Mouse (Mus musculus) G1E (cell line): ENCODE data around the gene Fstl4. TPM values are rescaled to one million over a fixed set of nuclear protein-coding genes. Genes with fewer than 3 reads are reported as not detected.

Source experiments
- ATAC-seq: 2 replicates; pipeline ENCODE4 v1.8.0; 2016; ENCODE audit warnings: mild to moderate bottlenecking; ENCODE audit not compliant: insufficient number of reproducible peaks, poor library complexity, low FRiP score, severe bottlenecking; ENCODE audit errors: extremely low read depth
- DNase-seq: peaks from one replicate; pipeline ENCODE4 v3.0.0; 2012; ENCODE audit warnings: low spot score
- H3K27me3 ChIP-seq: 2 replicates; pipeline ENCODE4 v1.6.1; 2012; ENCODE audit warnings: mild to moderate bottlenecking, low read length, inconsistent platforms; ENCODE audit not compliant: insufficient read depth
- H3K36me3 ChIP-seq: replicated peaks from 2 replicates; pipeline ENCODE3; 2012; ENCODE audit warnings: mild to moderate bottlenecking, inconsistent platforms
- H3K4me1 ChIP-seq: 2 replicates; pipeline ENCODE4 v1.6.1; 2012; ENCODE audit warnings: low read depth, low read length, inconsistent platforms, mixed read lengths; ENCODE audit not compliant: insufficient read depth
- H3K4me3 ChIP-seq: 2 replicates; pipeline ENCODE4 v1.5.1; 2012; ENCODE audit warnings: low read depth, mild to moderate bottlenecking, inconsistent platforms, low read length, moderate library complexity, mixed read lengths
- H3K9me3 ChIP-seq: replicated peaks from 2 replicates; pipeline ENCODE4 v1.6.1; 2012; ENCODE audit warnings: inconsistent platforms
- CTCF ChIP-seq: IDR thresholded peaks from 2 replicates; pipeline ENCODE4 v1.5.1; 2012; ENCODE audit warnings: low read depth, low read length, inconsistent platforms, mixed read lengths
- GATA1 ChIP-seq: IDR thresholded peaks from 2 replicates; pipeline ENCODE4 v1.6.1; 2012; ENCODE audit warnings: borderline replicate concordance, low read length, inconsistent platforms, mixed read lengths
- GATA2 ChIP-seq: IDR thresholded peaks from 2 replicates; pipeline ENCODE4 v1.6.1; 2012; ENCODE audit warnings: low read depth, low read length, inconsistent platforms, borderline replicate concordance
- POLR2AphosphoS5 ChIP-seq: IDR thresholded peaks from 2 replicates; pipeline ENCODE4 v1.6.1; 2012; ENCODE audit warnings: low read depth, low read length, inconsistent platforms; ENCODE audit not compliant: insufficient replicate concordance
- TAL1 ChIP-seq: conservative IDR thresholded peaks from 2 replicates; pipeline ENCODE4 v1.6.1; 2012; ENCODE audit warnings: low read depth, low read length, inconsistent platforms, mixed read lengths
- polyA plus RNA-seq: library from polyadenylated mRNA; stranded (reverse); fragments of >175 nt; gene quantifications from 2 replicates; pipeline ENCODE4 v1.2.3, GENCODE M21; 2012
- total RNA-seq, 2 experiments: library from RNA; stranded (forward) in 1 of 2; stranded (reverse) in 1 of 2; fragments of 200-1000 nt in 1 of 2; fragments of >200 nt in 1 of 2; fragmentation: Nextera tagmentation in 1 of 2; gene quantifications; 2 replicates each; pipeline ENCODE4 v1.2.3; 2014 to 2017

The Fstl4 gene
- total RNA-seq (2014; fragmentation: Nextera tagmentation) (not detected in 2 replicates), total RNA-seq (2017) (0.05 TPM in 1 of 2 replicates, not detected in the other), polyA plus RNA-seq (not detected in 2 replicates)

DNA sequence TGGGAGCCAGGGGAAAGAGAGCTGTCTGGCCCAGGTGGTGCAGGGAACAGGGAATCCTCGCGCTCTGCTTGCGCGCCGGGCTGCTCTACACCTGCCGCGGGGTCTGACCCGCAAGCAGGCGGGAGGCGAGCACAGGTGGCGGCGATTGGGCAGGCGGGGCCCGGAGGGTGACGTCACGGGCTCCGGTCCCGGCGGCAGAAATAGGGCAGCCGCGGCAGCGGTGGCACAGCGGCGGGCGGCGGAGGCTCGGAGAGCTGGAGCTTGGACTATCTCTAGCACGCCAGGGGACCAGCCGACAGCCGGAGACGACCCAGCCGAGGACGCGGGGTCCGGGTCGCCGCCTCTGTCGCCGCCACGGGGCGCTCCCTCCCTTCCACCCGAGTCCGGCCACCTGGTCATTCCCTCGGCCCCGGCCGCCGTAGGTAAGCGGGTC, at the start of gene Fstl4:
Gene Fstl4, plus strand, starts transcription at position 174 of the 433 bp plus-strand sequence.
- no peaks in the 10 kb centered on the region for H3K27me3 ChIP-seq

DNA sequence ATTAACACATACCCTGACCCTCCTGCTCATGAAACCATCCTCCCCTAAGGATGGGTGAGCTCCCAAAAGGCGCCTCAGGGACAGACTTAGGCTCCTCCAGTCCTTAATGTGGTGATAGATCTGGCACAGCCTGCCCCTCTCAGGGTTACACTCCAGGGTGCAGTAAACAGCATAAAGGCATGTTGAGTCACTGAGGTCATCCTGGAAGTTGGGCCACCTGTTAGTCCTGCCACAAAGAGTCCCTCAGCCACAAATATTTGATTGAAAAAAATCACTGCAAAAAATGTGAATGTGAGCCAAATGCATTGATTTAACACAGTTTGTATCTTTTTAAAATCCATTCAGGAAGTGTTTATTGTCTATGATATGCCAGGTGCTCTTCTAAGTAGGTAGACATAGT, 45.9 kb upstream of the Fstl4 start:
- Histone ChIP-seq H3K4me3 (no peak overlapping the region), H3K27me3 (no peaks in the 10 kb centered on the region), H3K36me3 (no peaks in the 10 kb centered on the region), H3K9me3 (no peaks in the 10 kb centered on the region), H3K4me1 (no peaks in the 10 kb centered on the region)
- ATAC-seq: no peak
- DNase-seq: no peak
- TF ChIP-seq TAL1 (no peak), POLR2AphosphoS5 (no peak), GATA1 (no peak), CTCF (no peak), GATA2 (no peak)

More for the DNA sequence above, at the start of gene Fstl4:
- DNase-seq (no peak), ATAC-seq (no peak)
- Histone ChIP-seq H3K4me1 (no peaks in the 10 kb centered on the region), H3K4me3 (no peak within 1 kb of the TSS), H3K36me3 (no peaks in the 10 kb centered on the region), H3K9me3 (no peaks in the 10 kb centered on the region)
- no peak for TF ChIP-seq TAL1
- no peak for TF ChIP-seq GATA1
- no peak for TF ChIP-seq GATA2

DNA sequence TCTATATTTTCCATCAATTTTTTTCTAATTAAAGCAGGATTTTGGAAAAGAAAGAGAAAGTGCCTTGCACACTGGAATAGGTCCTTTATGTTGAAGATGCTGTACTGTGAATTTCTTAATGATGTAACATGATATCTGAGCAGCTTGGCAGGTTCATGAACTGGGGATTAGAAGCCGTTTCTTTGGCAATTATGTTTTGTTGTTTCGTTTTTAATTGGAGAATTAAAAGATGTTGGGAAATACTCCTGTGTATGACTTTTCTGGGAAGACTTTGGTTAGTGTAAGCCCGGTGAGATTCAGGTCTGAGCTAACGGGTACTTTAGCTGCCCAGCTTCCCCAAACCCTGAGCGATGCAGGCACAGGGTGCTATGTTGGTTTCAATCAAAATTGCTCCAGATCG, 43.3 kb upstream of the Fstl4 start:
- H3K4me3 ChIP-seq: no peak overlapping the region
- no peak for TF ChIP-seq POLR2AphosphoS5
- TF ChIP-seq TAL1: no peak
- TF ChIP-seq GATA1: no peak
- TF ChIP-seq GATA2: no peak
- TF ChIP-seq CTCF: no peak
- no peaks in the 10 kb centered on the region for H3K27me3 ChIP-seq
- H3K36me3 ChIP-seq: no peaks in the 10 kb centered on the region
- no peaks in the 10 kb centered on the region for H3K4me1 ChIP-seq
- no peaks in the 10 kb centered on the region for H3K9me3 ChIP-seq
- no peak for ATAC-seq
- DNase-seq: no peak

DNA sequence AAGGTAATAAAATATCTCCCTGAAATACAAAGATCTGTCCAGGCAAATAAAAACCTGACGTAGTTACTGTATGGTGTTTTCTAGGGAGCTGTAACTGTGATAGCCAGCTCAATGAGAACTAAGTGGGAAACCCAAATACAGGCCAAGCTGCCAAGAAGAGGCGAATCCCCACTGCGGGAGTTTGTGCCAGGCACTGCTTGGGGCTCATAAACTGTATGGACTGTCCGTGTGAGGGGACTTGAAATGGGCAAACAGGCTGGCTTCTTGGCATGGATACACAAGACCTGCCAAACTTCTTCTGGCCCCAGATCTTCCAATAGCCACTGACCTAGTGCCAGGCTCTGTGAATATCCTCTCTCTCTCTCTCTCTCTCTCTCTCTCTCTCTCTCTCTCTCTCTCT, 41.7 kb upstream of the Fstl4 start:
- ATAC-seq: no peak
- TF ChIP-seq TAL1: no peak
- no peak for TF ChIP-seq CTCF
- no peak for TF ChIP-seq POLR2AphosphoS5
- TF ChIP-seq GATA2: no peak
- TF ChIP-seq GATA1: no peak
- Histone ChIP-seq H3K36me3 (no peaks in the 10 kb centered on the region), H3K9me3 (no peaks in the 10 kb centered on the region), H3K4me3 (no peak overlapping the region), H3K4me1 (no peaks in the 10 kb centered on the region), H3K27me3 (no peaks in the 10 kb centered on the region)
- no peak for DNase-seq

- Histone ChIP-seq H3K4me3 (no peak overlapping the region), H3K9me3 (no peaks in the 10 kb centered on the region), H3K36me3 (no peaks in the 10 kb centered on the region), H3K27me3 (no peaks in the 10 kb centered on the region), H3K4me1 (no peaks in the 10 kb centered on the region)
- ATAC-seq (no peak), DNase-seq (no peak)
- TF ChIP-seq POLR2AphosphoS5: no peak
- TF ChIP-seq CTCF: 0 out of 2 replicates have a peak, but pooled peaks have one; percentile 24
Observed at GRCm38 (mm10) chr11:52726001-52726400, 38.4 kb upstream of the Fstl4 start.

DNA sequence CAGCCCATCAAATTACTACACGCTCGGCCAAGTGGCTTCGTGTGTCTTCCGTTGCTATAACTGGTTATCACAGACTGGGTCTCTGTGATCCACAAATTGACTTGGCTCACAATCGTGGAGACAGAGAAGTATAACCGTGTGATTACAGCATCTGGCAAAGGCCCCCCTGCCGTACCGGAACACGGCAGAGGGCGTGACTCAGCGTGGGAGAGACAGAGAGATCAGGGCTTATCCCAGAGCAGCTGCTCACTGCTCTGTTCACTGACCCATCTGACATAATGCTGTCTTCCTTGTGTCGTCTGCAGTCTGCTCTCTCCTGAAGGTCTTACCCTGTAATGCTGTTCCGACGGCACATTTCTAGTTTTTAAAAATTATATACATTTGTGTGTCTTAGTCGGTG, 36.0 kb upstream of the Fstl4 start:
- DNase-seq (no peak), ATAC-seq (no peak)
- TF ChIP-seq GATA2: no peak
- no peak for TF ChIP-seq POLR2AphosphoS5
- TF ChIP-seq TAL1: no peak
- TF ChIP-seq CTCF: no peak
- no peak for TF ChIP-seq GATA1
- Histone ChIP-seq H3K4me1 (no peaks in the 10 kb centered on the region), H3K9me3 (no peaks in the 10 kb centered on the region), H3K36me3 (no peaks in the 10 kb centered on the region), H3K4me3 (no peak overlapping the region), H3K27me3 (no peaks in the 10 kb centered on the region)

- Histone ChIP-seq H3K4me3 (no peak overlapping the region), H3K9me3 (no peaks in the 10 kb centered on the region), H3K4me1 (no peaks in the 10 kb centered on the region), H3K36me3 (no peaks in the 10 kb centered on the region), H3K27me3 (no peaks in the 10 kb centered on the region)
- DNase-seq: no peak
- TF ChIP-seq CTCF (no peak), POLR2AphosphoS5 (no peak), GATA1 (no peak), TAL1 (no peak), GATA2 (no peak)
- no peak for ATAC-seq
Observed at GRCm38 (mm10) chr11:52729890-52730289, 34.5 kb upstream of the Fstl4 start.
